Mouse (Mus musculus) heart, postnatal 0 days (tissue): Measurements from ENCODE around the gene Vps50. TPM values are rescaled to one million over a fixed set of nuclear protein-coding genes. Genes with fewer than 3 reads are reported as not detected.
A peak's percentile ranks its signal among the peaks of the same experiment; 100 is the strongest.
"Not testable (repeated sequence)": the region's sequence is repeated elsewhere in the genome, so short reads cannot be mapped to it uniquely, and the experiment has no call there.

Experiments
- ATAC-seq: fragments of 200-750 bp; cut with Nextera tagmentation; 2 replicates; pipeline ENCODE4 v1.8.0; 2017; ENCODE audit warnings: low read depth, moderate number of reproducible peaks, moderate library complexity; ENCODE audit not compliant: insufficient read depth
- DNase-seq: peaks from one replicate; pipeline ENCODE4 v3.0.0-alpha.2; 2016; ENCODE audit warnings: low spot score
- H3K27ac ChIP-seq: fragments of 300-500 bp; sonication (generic); 2 replicates; pipeline ENCODE4 v1.5.1; 2014; ENCODE audit warnings: low read depth, mild to moderate bottlenecking
- H3K27me3 ChIP-seq: fragments of 300-500 bp; sonication (generic); 2 replicates; pipeline ENCODE4 v1.6.1; 2014; ENCODE audit warnings: low read length, mixed read lengths; ENCODE audit not compliant: control insufficient read depth, insufficient read depth
- H3K36me3 ChIP-seq: fragments of 300-500 bp; sonication (generic); replicated peaks from 2 replicates; pipeline ENCODE4 v1.6.1; 2014; ENCODE audit warnings: low read length, mixed read lengths; ENCODE audit not compliant: control insufficient read depth, insufficient read depth
- H3K4me1 ChIP-seq: fragments of 300-500 bp; sonication (generic); 2 replicates; pipeline ENCODE4 v1.6.1; 2014; ENCODE audit warnings: antibody characterized with exemption; ENCODE audit not compliant: control insufficient read depth, insufficient read depth
- H3K4me2 ChIP-seq: fragments of 300-500 bp; sonication (generic); 2 replicates; pipeline ENCODE4 v1.6.1; 2014; ENCODE audit warnings: low read depth, mild to moderate bottlenecking, low read length, moderate library complexity
- H3K4me3 ChIP-seq: fragments of 300-500 bp; sonication (generic); 2 replicates; pipeline ENCODE4 v1.5.1; 2014; ENCODE audit warnings: low read depth, low read length
- H3K9ac ChIP-seq: fragments of 300-500 bp; sonication (generic); replicated peaks from 2 replicates; pipeline ENCODE4 v1.6.1; 2014; ENCODE audit warnings: low read depth, low read length, mixed read lengths
- H3K9me3 ChIP-seq: fragments of 300-500 bp; sonication (generic); replicated peaks from 2 replicates; pipeline ENCODE4 v1.6.1; 2016; ENCODE audit warnings: low read length; ENCODE audit not compliant: control insufficient read depth
- CTCF ChIP-seq: IDR thresholded peaks from 2 replicates; pipeline ENCODE4 v1.5.1; 2016; ENCODE audit warnings: antibody characterized with exemption, control low read depth, low read depth
- EP300 ChIP-seq: IDR thresholded peaks from 2 replicates; pipeline ENCODE4 v1.6.1; 2016; ENCODE audit warnings: antibody characterized with exemption, low read depth
- WGBS: fragments of 180-500 bp; shearing (Covaris S2); extraction: QIAGEN DNeasy Blood & Tissue Kit; methylation state at CpG from one replicate; pipeline ENCODE4 v1.1.7; 2014; 5-methylcytosine and 5-hydroxymethylcytosine counted together
- polyA plus RNA-seq: library from polyadenylated mRNA; unstranded; fragments of >200 nt; fragmentation: Nextera tagmentation; extraction: Ambion mirVana; gene quantifications from 2 replicates; pipeline ENCODE4 v1.2.1, GENCODE M21; 2015
- total RNA-seq: library from RNA; depleted of rRNA; stranded (reverse); fragments of >200 nt; gene quantifications from 2 replicates; pipeline ENCODE4 v1.2.3, GENCODE M21; 2014; ENCODE audit warnings: low replicate concordance

The Vps50 gene
- total and polyA plus RNA-seq, 2 experiments from 2014 or later, result 14.3 to 39.6 TPM

- WGBS, result 41% methylated on average over 1 of the region's 1 CpGs
- no peak for TF ChIP-seq CTCF
- no peak for TF ChIP-seq EP300
- Histone ChIP-seq H3K36me3 (peaks cover 6% of the 10 kb centered on the region), H3K27me3 (no peaks in the 10 kb centered on the region), H3K4me3 (no peak overlapping the region), H3K4me1 (no peaks in the 10 kb centered on the region), H3K9me3 (no peaks in the 10 kb centered on the region), H3K27ac (no peak overlapping the region), H3K9ac (no peak overlapping the region), H3K4me2 (no peak overlapping the region)
- ATAC-seq (no peak), DNase-seq (no peak)
Observed at GRCm38 (mm10) chr6:3536048-3536447, 37.9 kb downstream of the Vps50 start.

GRCm38 (mm10) chr6:3539470-3539869 lies 41.3 kb downstream of the Vps50 start:
- Histone ChIP-seq H3K9me3 (no peaks in the 10 kb centered on the region), H3K4me3 (no peak overlapping the region), H3K4me1 (no peaks in the 10 kb centered on the region), H3K27me3 (no peaks in the 10 kb centered on the region), H3K9ac (no peak overlapping the region), H3K4me2 (no peak overlapping the region), H3K36me3 (peaks cover 6% of the 10 kb centered on the region), H3K27ac (peak overlapping the region; percentile 51; the same call in 1 of the 2 replicates)
- WGBS, result 42% methylated on average over 2 of the region's 2 CpGs
- peak; percentile 66 for ATAC-seq
- DNase-seq, result no peak
- TF ChIP-seq EP300 (no peak), CTCF (no peak)

- Histone ChIP-seq H3K9me3 (no peaks in the 10 kb centered on the region), H3K9ac (no peak overlapping the region), H3K4me2 (no peak overlapping the region), H3K4me3 (no peak overlapping the region), H3K27me3 (no peaks in the 10 kb centered on the region), H3K4me1 (no peaks in the 10 kb centered on the region), H3K27ac (no peak overlapping the region), H3K36me3 (peaks cover 7% of the 10 kb centered on the region; the same call in 1 of the 2 replicates)
- 95% methylated on average over 4 of the region's 4 CpGs for WGBS
- ATAC-seq (no peak), DNase-seq (no peak)
- TF ChIP-seq EP300 (no peak), CTCF (no peak)
Observed at GRCm38 (mm10) chr6:3543862-3544261, 45.7 kb downstream of the Vps50 start.

GRCm38 (mm10) chr6:3544970-3545369 lies 46.8 kb downstream of the Vps50 start:
- Histone ChIP-seq H3K4me3 (no peak overlapping the region), H3K36me3 (peaks cover 7% of the 10 kb centered on the region; the same call in 1 of the 2 replicates), H3K4me1 (no peaks in the 10 kb centered on the region), H3K9me3 (no peaks in the 10 kb centered on the region), H3K9ac (no peak overlapping the region), H3K4me2 (no peak overlapping the region), H3K27ac (no peak overlapping the region), H3K27me3 (no peaks in the 10 kb centered on the region)
- DNase-seq (no peak), ATAC-seq (no peak)
- 87% methylated on average over 1 of the region's 1 CpGs for WGBS
- TF ChIP-seq CTCF (no peak), EP300 (no peak)

- WGBS, result 77% methylated on average over 3 of the region's 3 CpGs
- Histone ChIP-seq H3K4me3 (no peak overlapping the region), H3K4me2 (no peak overlapping the region), H3K9me3 (no peaks in the 10 kb centered on the region), H3K36me3 (peaks cover 7% of the 10 kb centered on the region; the same call in 1 of the 2 replicates), H3K9ac (no peak overlapping the region), H3K4me1 (no peaks in the 10 kb centered on the region), H3K27me3 (no peaks in the 10 kb centered on the region), H3K27ac (no peak overlapping the region)
- DNase-seq, result no peak
- no peak for TF ChIP-seq EP300
- TF ChIP-seq CTCF, result no peak
- no peak for ATAC-seq
Observed at GRCm38 (mm10) chr6:3548959-3549358, 50.8 kb downstream of the Vps50 start.

GRCm38 (mm10) chr6:3549992-3550391 lies 51.8 kb downstream of the Vps50 start:
- Histone ChIP-seq H3K27me3 (no peaks in the 10 kb centered on the region), H3K4me3 (no peak overlapping the region), H3K27ac (no peak overlapping the region), H3K4me1 (no peaks in the 10 kb centered on the region), H3K36me3 (peaks cover 7% of the 10 kb centered on the region; the same call in 1 of the 2 replicates), H3K9ac (no peak overlapping the region), H3K9me3 (no peaks in the 10 kb centered on the region), H3K4me2 (no peak overlapping the region)
- WGBS, result 73% methylated on average over 1 of the region's 1 CpGs
- ATAC-seq (no peak), DNase-seq (no peak)
- TF ChIP-seq EP300 (no peak), CTCF (no peak)

- not testable (repeated sequence) for H3K27me3 ChIP-seq, H3K9me3 ChIP-seq, H3K4me3 ChIP-seq, H3K4me1 ChIP-seq, H3K9ac ChIP-seq, H3K4me2 ChIP-seq, H3K27ac ChIP-seq, DNase-seq, ATAC-seq, H3K36me3 ChIP-seq
- WGBS, result 77% methylated on average over 9 of the region's 9 CpGs
Observed at GRCm38 (mm10) chr6:3552681-3553080, 54.5 kb downstream of the Vps50 start.
